Mouse (Mus musculus) lung, embryonic 14.5 days (tissue): ENCODE results near the gene Slc4a3. TPM values are rescaled to one million over a fixed set of nuclear protein-coding genes. Genes with fewer than 3 reads are reported as not detected.

Experiments used
- ATAC-seq: fragments of 200-750 bp; cut with Nextera tagmentation; 2 replicates; pipeline ENCODE4 v1.8.0; 2017; ENCODE audit warnings: mild to moderate bottlenecking, moderate TSS enrichment, moderate library complexity; ENCODE audit not compliant: insufficient read depth
- DNase-seq: peaks from one replicate; pipeline ENCODE4 v3.0.0-alpha.2; 2015
- H3K27ac ChIP-seq: fragments of 300-500 bp; sonication (generic); 2 replicates; pipeline ENCODE4 v1.5.1; 2014; ENCODE audit warnings: low read depth, mild to moderate bottlenecking, moderate library complexity
- H3K27me3 ChIP-seq: fragments of 300-500 bp; sonication (generic); 2 replicates; pipeline ENCODE4 v1.6.1; 2014; ENCODE audit warnings: low read length, control low read depth; ENCODE audit not compliant: insufficient read depth
- H3K36me3 ChIP-seq: fragments of 300-500 bp; sonication (generic); 2 replicates; pipeline ENCODE4 v1.6.1; 2014; ENCODE audit warnings: control low read depth; ENCODE audit not compliant: insufficient read depth
- H3K4me1 ChIP-seq: fragments of 300-500 bp; sonication (generic); 2 replicates; pipeline ENCODE4 v1.6.1; 2014; ENCODE audit warnings: antibody characterized with exemption, control low read depth; ENCODE audit not compliant: insufficient read depth
- H3K4me2 ChIP-seq: fragments of 300-500 bp; sonication (generic); 2 replicates; pipeline ENCODE4 v1.6.1; 2014; ENCODE audit warnings: mild to moderate bottlenecking
- H3K4me3 ChIP-seq: fragments of 300-500 bp; sonication (generic); 2 replicates; pipeline ENCODE4 v1.5.1; 2014; ENCODE audit warnings: low read depth, low read length
- H3K9ac ChIP-seq: fragments of 300-500 bp; sonication (generic); 2 replicates; pipeline ENCODE4 v1.6.1; 2014
- H3K9me3 ChIP-seq: fragments of 300-500 bp; sonication (generic); 2 replicates; pipeline ENCODE4 v1.6.1; 2016; ENCODE audit warnings: low read depth, low read length, control low read depth
- CTCF ChIP-seq: IDR thresholded peaks from 2 replicates; pipeline ENCODE4 v1.5.1; 2016; ENCODE audit warnings: antibody characterized with exemption, low read depth
- WGBS: fragments of 180-500 bp; shearing (Covaris S2); extraction: QIAGEN DNeasy Blood & Tissue Kit; methylation state at CpG from one replicate; pipeline ENCODE4 v1.1.7; 2014; 5-methylcytosine and 5-hydroxymethylcytosine counted together
- polyA plus RNA-seq: library from polyadenylated mRNA; unstranded; fragments of >200 nt; fragmentation: Nextera tagmentation; extraction: Ambion mirVana; gene quantifications from 2 replicates; pipeline ENCODE4 v1.2.1, GENCODE M21; 2014

The Slc4a3 gene
- polyA plus RNA-seq, 1 experiment from 2014 or later, result 9.7 TPM

DNA sequence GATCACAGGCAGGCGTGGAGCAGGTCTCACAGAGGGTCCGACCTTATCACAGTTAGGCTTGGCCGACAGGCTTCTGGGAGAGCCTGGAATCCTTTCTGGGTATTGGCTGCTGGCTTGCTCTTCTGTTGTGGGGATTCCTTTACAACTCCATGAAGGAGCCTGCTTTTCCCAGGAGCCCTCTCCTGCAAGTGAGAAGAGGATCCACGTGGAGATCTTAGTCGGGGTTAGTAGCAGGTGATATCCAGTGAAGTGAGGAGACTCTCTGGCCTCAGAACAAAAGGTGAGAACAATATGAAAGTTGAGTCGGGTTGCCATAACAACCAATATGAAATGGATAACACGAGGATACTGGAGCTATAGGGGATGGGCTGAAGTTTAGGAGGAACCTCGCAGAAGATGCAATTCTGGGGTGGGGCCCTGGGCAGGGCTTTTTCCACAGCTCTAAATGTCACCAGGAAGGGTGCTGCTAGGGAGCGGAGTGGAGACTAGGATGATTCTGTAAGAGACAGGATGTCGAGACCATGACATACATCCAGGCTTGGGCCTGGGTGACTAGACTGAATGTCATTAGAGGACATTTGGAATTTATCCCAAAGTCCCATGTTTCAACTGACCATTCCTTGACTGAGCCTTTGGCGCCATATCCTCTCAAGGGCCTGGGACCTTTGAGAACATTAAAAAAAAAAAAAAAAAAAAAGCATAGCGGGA lies 14.3 kb downstream of the Slc4a3 start:
- H3K4me2 ChIP-seq, result no peak overlapping the region
- DNase-seq, result no peak
- peaks cover 17% of the 10 kb centered on the region; the same call in 1 of the 2 replicates for H3K36me3 ChIP-seq
- no peaks in the 10 kb centered on the region for H3K4me1 ChIP-seq
- WGBS, result 79% methylated on average over 12 of the region's 12 CpGs
- no peaks in the 10 kb centered on the region for H3K27me3 ChIP-seq
- H3K4me3 ChIP-seq, result no peak overlapping the region
- ATAC-seq, result no peak
- no peak for TF ChIP-seq CTCF
- no peak overlapping the region for H3K27ac ChIP-seq
- H3K9me3 ChIP-seq, result no peaks in the 10 kb centered on the region
- no peak overlapping the region for H3K9ac ChIP-seq

DNA sequence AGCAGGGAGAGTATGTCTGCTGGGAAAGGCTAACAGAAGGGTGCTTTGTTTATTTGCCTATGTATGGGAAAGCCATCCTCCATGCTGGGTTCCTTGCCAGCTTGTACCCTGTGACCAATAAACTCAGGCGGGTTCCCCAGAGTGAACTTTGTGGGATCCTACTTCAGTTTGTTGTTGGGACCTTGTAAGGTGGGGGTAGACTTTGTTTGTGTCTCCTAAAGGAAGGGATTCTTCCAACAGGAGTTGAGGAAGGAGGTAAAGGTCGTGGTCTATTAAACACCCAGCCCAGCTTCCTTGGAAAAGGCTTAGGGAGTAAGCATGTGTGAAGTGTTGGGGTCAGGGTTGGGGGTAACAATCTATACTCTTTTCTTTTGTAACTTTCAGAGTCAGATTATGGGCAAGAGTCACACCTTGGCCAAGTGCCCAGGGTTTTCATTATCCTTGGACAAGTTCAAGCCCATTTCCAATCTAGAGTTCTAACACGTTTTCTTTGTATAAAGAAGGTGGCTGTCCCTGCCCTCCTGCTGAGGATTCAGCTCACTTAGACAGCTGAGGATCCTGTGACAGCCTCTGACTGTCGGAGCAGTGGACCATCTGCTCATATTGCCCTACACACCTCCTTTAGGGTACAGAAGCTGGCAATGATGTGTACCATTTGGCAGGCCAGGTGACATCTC lies 15.3 kb downstream of the Slc4a3 start:
- H3K9ac ChIP-seq, result no peak overlapping the region
- H3K9me3 ChIP-seq, result no peaks in the 10 kb centered on the region
- peak; percentile 45 for DNase-seq
- H3K27ac ChIP-seq, result no peak overlapping the region
- 39% methylated on average over 4 of the region's 4 CpGs for WGBS
- no peaks in the 10 kb centered on the region for H3K27me3 ChIP-seq
- TF ChIP-seq CTCF, result no peak
- H3K36me3 ChIP-seq, result peaks cover 13% of the 10 kb centered on the region; the same call in 1 of the 2 replicates
- no peak for ATAC-seq
- no peaks in the 10 kb centered on the region for H3K4me1 ChIP-seq
- H3K4me2 ChIP-seq, result no peak overlapping the region
- H3K4me3 ChIP-seq, result no peak overlapping the region

DNA sequence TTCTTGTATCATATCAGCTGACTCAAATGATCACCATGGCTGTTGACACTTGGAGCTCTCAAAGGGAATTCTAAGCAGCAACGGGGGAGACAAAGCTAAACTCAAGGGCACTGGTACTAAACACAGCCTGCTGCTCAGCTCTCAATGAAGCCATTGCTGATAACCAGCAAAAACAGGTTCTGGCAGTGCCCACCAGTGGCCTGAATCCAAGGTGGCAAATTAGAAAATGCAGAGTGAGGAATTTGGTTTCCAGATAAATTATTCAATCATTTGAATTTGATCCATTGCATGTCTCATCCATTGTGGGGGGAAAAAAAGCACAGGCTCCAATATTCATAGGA lies 15.8 kb downstream of the Slc4a3 start:
- Histone ChIP-seq H3K9ac (no peak overlapping the region), H3K27me3 (no peaks in the 10 kb centered on the region), H3K4me3 (no peak overlapping the region), H3K9me3 (no peaks in the 10 kb centered on the region), H3K4me2 (no peak overlapping the region), H3K36me3 (peaks cover 9% of the 10 kb centered on the region; the same call in 1 of the 2 replicates), H3K27ac (no peak overlapping the region), H3K4me1 (no peaks in the 10 kb centered on the region)
- no peak for TF ChIP-seq CTCF
- ATAC-seq, result no peak
- 25% methylated on average over 1 of the region's 1 CpGs for WGBS
- DNase-seq, result no peak

DNA sequence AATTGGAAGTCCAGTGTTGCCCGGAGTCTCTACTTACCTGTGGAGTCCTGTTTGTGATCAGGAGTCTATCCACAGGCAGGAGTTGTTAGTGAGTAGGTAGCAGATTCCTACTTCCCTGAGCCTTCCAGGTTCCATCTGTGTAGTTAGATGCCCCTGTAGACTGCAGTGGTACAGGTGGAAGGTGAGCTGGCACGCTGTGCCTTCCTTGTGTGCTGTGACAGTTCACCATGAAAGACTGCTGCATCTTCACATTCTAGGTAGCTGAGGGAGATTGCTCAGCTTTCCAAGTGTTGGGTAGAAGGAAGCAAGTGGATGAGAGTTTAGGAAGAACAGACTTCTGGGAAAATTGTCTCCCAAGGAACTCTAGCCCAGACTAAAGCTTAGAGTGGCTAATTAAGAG lies 18.0 kb downstream of the Slc4a3 start:
- H3K9me3 ChIP-seq, result no peaks in the 10 kb centered on the region
- no peaks in the 10 kb centered on the region for H3K36me3 ChIP-seq
- no peak for ATAC-seq
- H3K9ac ChIP-seq, result no peak overlapping the region
- H3K4me1 ChIP-seq, result no peaks in the 10 kb centered on the region
- WGBS, result 79% methylated on average over 2 of the region's 2 CpGs
- no peak overlapping the region for H3K27ac ChIP-seq
- no peak for DNase-seq
- H3K4me2 ChIP-seq, result no peak overlapping the region
- no peaks in the 10 kb centered on the region for H3K27me3 ChIP-seq
- H3K4me3 ChIP-seq, result no peak overlapping the region
- TF ChIP-seq CTCF, result no peak

GRCm38 (mm10) chr1:75564916-75565315 lies 18.9 kb downstream of the Slc4a3 start:
- Histone ChIP-seq H3K4me2 (no peak overlapping the region), H3K36me3 (no peaks in the 10 kb centered on the region), H3K9me3 (no peaks in the 10 kb centered on the region), H3K27me3 (no peaks in the 10 kb centered on the region), H3K4me3 (no peak overlapping the region), H3K27ac (no peak overlapping the region), H3K9ac (no peak overlapping the region), H3K4me1 (no peaks in the 10 kb centered on the region)
- no peak for TF ChIP-seq CTCF
- WGBS, result 21% methylated on average over 5 of the region's 5 CpGs
- DNase-seq (no peak), ATAC-seq (no peak)

- H3K4me3 ChIP-seq, result no peak overlapping the region
- no peaks in the 10 kb centered on the region for H3K4me1 ChIP-seq
- no peak overlapping the region for H3K9ac ChIP-seq
- H3K9me3 ChIP-seq, result no peaks in the 10 kb centered on the region
- ATAC-seq, result no peak
- H3K36me3 ChIP-seq, result no peaks in the 10 kb centered on the region
- no peak overlapping the region for H3K27ac ChIP-seq
- no peak for DNase-seq
- H3K27me3 ChIP-seq, result no peaks in the 10 kb centered on the region
- TF ChIP-seq CTCF, result no peak
- H3K4me2 ChIP-seq, result no peak overlapping the region
- WGBS, result 49% methylated on average over 9 of the region's 9 CpGs
Observed at GRCm38 (mm10) chr1:75565616-75566015, 19.6 kb downstream of the Slc4a3 start.

- 56% methylated on average over 6 of the region's 6 CpGs for WGBS
Observed at GRCm38 (mm10) chr1:75570403-75570802, 24.3 kb downstream of the Slc4a3 start.

More at GRCm38 (mm10) chr1:75570403-75570802, 24.3 kb downstream of the Slc4a3 start:
- H3K4me3 ChIP-seq, result no peak overlapping the region
- H3K27me3 ChIP-seq, result no peaks in the 10 kb centered on the region
- H3K27ac ChIP-seq, result no peak overlapping the region
- DNase-seq (no peak), ATAC-seq (no peak)
- H3K9me3 ChIP-seq, result no peaks in the 10 kb centered on the region
- H3K4me1 ChIP-seq, result no peaks in the 10 kb centered on the region
- no peak for TF ChIP-seq CTCF
- H3K36me3 ChIP-seq, result no peaks in the 10 kb centered on the region
- H3K4me2 ChIP-seq, result no peak overlapping the region
- H3K9ac ChIP-seq, result no peak overlapping the region
